Mouse (Mus musculus): ENCODE data around the gene Rasal2.

The Rasal2 gene

DNA sequence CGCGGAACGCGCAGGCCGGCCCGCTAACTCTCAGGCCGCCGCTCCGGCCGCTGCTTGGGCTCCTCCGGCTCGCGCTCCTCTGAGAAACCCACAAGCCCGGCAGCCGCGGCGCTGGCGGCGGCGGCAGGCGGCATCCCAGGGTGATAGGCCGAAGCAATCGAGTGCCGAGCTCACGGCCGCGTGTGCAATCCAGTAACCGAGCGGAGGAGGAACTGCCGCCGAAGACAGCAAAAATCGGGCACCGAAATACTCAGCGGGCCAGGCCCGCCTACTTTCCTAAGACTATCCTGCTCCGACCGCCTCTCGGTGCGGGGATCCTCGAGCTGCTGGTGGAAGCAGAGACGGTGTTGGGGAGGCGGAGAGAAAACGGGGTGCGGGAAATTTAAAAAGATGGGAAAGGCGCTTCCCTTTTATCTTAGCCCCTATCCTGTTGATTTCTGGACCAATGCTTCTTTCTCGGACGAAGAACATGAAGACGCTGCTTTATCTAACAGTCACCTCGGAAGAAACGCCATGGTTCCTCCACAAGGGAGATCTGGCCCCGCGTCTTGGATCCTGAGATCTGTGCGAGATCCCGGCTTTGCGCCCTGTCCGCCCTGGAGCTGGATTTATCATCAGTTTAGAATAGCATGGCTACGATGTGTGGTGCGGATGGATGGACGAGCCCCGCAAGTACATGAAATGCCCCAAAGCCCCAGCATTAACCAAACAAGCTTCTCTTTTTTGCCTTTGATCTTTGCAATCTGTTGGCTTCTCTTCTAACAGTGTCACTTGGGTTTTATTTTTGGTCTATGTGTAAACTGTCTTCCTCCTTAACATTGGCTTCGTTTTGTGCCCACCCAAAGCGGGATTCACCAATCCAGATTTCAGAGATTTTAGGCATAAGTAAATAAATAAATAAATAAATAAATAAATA, at the start of gene Rasal2:
TSS of gene Rasal2 (minus strand) at position 142 of the 916 bp plus-strand sequence.
- DNase-seq = peak; percentile 97

DNA sequence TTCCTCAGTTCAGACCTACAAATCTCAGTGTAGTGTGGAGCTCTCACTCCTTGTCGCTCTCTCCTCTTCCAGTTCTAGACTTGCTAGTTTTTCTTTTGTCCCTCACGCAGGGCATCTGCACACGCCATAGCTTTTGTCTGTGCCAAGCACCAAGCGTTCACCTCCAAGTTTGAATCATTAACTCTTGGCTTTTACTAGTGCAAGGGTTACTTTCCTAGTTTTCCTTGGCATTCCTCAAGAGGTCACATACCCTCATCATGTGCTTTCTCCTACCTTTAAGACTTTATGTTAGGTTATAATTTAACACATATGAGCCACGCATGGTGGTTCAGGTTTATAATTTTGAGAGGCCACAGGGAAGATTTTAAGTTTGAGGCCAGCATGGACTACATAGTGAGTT, 48.9 kb upstream of the Rasal2 start:
- peak; percentile 55 for DNase-seq

DNA sequence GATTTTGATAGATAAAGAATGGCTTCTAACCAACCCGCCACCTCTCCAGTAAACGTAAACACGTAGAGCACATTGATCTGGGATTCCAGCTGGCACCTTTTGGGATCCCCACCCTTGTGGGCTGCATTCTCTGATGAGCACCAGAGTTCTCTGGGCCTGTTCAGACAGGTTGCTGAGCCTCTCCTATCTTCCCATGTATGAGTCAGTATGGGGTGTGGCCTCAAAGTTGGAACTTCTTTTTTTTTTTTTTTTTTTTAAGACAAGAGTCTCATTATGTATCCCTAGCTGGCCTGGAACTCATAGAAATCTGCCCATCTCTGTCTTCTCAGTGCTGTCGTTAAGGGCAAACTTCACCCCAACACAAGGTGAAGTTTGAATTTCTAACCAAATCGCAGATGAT, 47.5 kb upstream of the Rasal2 start:
- DNase-seq = no peak

DNA sequence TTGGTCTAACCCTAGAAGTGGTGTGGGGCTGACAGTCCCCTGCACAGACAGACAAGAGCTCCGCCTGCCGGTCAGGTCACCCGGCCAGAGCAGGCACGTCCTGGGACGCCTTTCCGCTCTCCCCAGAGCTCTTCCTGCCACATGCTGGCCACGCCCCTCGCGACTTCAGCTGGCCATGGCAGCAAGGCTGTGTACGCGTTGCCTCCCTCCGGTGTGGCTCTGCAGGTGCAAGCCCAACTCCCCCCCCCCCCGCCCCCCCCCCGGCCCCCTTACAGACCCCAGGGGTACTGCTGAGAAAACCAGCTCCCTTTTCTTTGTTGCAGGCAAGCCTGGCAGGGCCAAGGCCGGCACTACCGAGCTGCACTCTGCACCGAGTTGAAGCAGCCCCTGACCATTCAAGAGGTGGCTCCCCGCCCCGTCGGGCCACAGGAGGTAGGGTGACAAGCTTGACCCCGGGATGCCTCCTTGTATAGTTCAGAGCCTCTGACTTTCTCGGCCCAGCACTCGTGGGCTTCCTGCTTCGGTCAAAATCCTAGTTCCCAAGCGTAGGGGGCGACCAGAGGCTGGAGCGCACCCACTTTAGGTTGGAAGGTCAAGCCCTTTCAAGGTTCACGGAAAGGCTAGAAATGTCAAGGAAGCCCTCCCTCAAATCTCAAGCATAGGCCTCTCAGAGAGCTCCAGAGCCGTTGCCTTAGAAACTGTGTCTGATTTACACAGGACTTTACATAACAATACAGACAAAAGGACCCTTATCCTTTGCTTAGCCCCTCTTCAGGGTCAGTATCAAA, 46.2 kb upstream of the Rasal2 start, which contains the start of gene Cryzl2:
TSS of gene Cryzl2 (plus strand) at position 157 of the 788 bp plus-strand sequence.
- DNase-seq = peak; percentile 86

DNA sequence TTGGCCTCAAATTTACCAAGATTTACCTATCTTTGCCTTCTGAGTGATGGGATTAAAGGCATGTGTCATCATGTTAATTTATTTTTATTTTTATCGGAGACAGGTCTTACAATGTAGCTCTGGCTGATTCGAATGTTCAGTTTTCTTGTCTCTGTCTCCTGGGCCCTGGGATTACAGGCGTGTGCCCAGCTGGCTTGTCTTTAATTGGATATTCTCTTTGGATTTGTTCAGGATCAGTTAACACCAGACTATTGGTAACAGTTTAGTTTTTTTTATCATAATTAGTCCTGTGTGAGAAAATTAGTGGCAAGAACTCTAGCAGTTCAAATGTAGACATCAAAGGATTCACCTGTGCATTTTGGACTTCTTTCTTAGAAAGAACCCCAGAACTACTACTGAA, 45.4 kb upstream of the Rasal2 start:
- peak; percentile 44 for DNase-seq

DNA sequence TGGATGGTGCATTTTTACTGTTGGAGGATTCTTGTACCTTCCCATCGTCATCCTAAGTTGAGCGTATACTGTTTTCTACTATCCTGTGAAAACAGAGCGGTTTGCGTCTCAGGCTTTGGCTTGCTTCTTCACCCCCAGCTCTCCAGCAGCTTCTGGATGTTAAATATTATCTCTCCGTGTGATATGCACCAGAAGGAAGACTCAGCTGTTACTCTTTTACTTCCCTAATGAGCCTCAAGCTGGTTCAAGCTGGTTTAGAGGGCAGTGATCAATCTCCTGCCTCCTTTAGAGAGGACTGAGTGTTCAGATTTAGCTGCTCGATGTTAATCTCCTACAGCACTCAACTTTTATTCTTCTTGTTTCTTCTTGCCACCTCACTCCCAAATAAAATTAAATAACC, 42.5 kb upstream of the Rasal2 start:
- peak; percentile 80 for DNase-seq

DNA sequence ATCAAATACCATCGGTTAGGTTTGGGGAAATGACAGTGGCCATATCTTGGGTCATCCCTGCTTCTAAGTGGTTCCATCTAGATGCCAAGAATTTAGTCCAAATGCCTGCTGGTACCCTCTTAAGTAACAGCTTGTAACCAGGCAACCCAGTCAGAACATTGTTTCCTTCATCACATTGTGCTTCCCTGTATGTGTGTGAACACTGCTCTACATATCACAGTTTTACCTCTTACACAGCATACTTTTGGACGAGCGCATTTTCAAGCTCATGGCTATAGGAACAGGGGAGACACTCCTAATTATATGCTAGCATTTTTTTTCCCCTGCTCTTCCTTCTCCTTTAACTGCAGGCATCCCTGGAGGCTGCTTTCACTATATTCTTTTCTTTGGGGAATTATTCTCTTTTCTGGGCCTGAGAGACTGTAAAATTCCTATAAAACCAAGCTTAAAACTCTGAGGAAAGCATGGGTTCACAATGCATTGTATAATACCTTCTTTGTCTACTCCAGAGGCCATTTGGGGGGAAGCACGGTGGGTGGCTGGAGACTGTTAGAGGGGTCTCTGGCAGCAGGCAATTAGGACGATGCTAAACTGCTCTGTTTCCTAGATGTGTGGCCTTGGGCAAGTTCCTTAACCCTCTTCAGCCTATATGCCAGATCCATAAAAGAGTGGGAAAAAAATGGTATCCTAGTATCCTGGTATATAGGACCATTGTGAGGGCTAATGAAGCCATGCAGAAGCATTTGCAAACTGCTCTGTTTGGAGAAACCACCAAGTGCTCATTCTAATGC, 40.6 kb upstream of the Rasal2 start:
- DNase-seq = no peak

DNA sequence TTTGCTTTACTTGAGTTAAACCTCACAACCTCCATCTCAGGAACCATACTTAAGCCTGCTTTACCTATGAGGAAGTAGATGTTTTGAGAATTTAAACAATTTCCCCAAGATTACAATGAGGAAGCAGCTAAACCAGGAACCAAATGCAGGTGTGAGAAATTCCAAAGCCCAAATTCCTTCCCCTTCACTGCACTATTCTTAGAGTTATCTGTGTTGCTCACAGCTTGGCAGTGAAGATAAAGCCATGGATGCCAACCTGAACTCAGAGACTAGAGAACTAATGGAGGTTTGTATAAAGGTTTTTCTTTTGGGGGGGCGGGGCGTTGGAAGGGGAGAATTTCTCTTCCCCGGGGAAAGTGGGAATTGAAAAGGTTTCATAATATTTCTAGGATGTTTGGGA, 39.9 kb upstream of the Rasal2 start:
- DNase-seq = no peak

DNA sequence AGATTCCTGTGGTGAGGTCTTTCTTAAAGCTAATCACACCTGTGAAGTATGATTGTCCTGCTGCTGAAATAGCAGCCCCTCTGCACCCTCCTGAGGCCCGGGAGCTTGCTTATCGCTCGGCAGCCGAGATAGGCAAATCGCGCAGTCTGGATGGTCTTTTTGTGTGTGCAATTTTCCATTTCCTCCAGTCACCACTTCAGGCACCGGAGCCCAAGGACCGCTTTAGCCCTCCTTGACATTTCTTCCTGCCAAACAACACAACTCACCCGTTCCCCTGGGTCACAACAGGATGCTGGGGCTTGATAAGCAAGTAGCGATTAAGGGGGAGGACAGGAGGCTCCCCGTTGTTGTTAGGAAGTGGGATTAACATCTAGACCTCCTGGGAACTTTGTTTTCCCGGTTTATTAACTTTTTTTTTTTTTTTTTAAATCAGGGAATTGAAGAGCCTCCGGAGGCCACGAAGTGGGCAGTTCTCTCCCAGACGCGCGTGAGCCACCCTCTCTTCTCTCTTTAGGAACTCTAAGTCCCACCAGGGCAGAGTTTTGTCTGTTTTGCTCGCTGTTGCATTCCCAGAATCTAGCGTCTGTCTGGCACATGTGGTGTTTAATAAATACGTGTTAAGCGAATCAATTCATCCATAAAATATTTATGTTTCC, 37.7 kb upstream of the Rasal2 start:
- peak; percentile 75 for DNase-seq

DNA sequence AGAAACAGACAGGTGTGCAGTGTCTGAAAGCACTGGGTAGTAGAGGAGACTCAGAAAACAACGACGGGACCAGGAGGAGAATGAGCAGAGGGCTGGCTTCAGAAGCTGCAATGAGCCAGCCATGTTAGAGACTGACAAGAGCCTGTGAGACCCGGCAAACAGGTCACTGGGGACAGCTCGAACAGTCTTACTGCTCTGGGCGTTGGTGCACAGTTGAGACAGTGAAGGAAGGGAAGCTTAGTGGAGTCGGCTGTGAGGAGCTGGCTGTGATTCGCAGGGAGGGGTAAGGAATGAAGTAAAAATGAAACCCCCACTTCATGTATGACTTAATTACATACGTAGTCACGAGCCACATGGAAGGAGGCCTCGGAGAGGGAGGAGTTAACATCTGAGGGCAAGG, 37.1 kb upstream of the Rasal2 start:
- no peak for DNase-seq

DNA sequence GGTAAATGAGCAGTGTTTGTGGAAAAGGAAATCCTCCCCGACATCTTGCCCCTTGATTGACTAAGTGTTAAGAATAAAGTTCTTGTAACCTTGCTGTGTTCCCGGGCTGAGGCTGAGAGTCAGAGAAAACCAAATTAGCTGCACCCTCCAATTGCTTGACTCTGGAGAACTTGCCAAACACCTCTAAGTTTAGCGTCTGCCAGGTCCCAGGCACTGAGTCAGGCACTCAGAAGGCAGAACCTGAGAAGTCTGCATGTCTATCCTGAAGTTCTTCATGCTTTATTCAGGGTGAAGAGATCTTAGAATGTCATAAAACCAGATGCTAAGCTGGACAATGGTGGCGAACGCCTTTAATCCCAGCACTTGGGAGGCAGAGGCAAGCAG, 36.4 kb upstream of the Rasal2 start:
- peak; percentile 14 for DNase-seq

DNA sequence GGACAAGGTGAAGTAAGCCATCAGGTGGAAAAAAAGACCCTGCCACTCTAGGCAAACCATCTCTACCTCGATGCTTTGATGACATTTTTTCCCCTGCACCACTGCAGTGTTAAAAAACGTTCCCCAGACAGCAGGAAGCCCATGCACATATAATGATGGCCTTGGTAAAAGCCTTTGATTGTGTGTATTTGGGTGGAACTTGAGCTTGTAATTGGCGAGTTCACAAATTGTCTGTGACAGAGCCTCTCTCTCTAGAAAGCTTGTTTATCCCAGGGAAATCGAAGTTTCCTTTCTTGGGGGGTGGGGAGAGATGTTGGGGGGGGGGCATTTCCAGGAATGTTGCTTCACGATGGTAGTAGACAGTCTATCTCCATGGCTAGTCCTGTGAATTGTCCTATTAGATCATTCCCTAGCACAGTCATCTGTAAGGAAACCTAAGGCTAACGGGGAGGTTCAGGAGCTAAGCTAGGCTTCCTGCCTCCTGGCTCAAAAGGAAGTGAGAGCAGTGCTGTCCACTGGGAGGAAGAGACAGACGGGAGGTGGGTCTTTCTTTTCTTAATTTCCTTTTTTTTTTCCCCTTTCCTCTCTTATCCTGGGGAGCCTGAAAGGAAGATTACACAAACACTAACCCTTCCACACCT, 35.9 kb upstream of the Rasal2 start:
- DNase-seq = no peak

DNA sequence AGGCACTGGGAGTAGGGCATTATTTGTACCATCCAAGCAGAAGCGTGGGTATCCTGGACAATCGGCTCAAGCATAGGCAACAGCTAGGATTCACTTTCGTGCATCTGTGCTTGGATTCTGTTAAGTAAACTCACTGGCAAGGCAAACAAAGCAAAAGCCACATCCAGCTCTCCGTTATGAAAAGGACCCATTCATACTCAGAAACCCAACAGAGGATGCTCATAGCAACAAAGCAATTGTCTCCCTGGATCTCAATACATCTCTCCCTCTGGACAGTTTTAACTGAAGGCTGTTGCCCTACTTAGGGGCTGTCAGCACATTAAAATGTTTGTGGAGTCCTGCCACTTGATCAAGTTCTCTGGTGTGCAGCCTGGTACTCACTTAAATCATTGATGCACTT, 34.7 kb upstream of the Rasal2 start:
- no peak for DNase-seq

DNA sequence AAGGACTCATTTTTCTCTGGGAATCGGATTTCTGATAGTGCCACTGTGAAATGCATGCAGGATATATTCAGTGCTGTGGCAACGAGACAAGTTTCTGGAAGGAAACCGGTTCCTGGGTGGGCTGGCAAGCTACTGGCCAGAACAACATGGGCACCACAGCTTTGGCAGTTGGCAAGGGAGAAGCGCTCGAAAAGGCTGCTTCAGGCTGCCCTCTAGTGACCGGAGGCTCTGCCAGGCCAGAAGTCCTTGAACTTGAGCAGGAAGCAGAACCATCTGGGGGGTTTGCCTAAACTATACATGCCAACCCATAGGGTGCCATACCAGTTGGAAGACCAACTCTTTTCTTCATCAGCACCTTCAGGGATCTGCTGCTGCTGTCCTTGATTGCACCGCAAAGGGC, 33.9 kb upstream of the Rasal2 start:
- peak; percentile 72 for DNase-seq

DNA sequence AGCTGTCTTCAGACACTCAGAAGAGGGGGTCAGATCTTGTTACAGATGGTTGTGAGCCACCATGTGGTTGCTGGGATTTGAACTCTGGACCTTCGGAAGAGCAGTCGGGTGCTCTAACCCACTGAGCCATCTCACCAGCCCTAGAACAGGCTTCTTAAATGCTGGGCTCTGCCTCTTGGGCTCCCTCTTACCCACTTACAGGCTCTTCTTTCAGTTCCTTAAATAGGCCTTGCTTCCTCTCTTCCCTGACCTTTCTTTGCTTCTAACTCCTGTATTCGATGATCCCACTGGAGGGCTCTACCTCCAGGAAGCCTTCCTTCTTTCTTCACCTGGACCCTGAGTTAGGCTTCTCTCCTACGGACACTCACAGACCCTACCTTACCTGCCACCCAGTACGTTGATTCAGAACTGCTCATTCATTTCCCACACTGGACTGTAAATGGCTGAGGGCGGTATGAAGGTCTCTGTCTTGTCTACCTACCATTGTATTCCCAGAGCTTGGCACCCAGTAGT, 33.1 kb upstream of the Rasal2 start:
- DNase-seq = no peak

DNA sequence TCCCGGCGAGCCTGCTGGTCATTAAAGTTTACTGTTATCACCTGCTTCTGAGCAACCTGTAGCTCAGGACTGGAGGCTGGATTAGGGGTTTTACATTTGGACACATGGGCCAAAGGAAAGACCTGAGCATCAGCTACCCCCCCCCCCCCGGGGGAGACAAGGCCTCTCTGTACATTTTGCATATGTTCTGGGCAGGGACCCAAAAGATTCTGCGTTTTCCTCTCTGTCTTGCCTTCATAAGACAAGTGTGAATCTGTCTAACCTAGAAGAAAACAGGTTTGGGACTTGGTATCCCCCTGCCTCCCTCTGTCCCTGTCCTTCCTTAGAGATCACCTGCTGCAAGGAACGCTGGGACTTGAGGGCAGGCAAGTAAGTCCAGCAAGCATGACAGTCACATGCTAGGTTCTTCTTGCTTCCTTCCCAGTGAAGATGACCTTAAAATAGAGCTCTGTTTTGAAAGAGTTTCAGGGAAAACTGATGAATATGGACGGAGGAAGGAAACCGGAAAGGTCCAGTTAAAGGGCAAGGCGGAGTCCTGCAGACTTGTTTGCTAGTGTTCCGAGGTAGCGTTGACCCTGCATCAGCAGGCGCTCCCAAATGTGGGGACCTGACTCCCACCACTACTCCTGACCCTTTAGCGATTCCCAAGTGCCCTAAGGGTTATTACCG, 32.4 kb upstream of the Rasal2 start:
- no peak for DNase-seq

DNA sequence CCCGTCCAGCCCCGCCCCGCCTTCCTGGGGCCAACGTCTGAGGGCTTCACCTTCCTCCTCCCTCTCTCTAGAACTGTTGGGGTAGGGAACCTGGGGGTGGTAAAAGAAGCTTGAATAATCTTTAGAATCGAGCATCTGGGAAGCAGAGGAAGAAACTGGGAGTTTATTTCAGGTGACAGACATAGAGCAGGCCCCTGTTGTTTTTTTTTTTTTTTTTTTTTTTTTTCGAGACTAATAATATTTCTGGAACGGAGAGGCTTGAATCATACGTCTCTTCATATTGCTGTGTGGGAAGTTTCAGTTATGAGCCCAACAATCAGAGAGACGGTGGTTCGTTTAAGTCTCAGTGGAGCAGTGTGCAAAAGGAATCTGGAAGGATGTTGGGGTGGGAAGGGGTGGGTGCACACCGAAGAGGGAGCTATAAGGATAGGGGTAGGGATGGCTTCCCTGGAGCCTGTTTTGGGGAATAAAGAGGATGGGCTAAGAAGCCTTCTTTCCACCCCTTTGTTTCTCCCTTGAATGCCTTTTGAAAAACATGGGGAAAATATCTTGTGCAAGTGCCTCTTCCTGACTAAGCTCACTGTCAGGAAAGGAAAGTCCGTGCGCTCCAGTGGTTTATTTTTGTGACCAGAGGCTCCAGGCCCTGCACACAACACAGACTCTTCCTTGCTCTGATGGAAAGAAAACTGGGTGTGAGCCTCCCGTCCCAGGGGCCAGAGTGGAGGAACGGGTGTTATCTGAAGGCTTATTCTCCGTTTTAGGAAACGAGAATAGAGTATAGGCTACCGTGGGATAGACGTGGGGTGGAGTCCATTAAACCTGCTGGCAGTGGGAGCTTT, 31.5 kb upstream of the Rasal2 start:
- no peak for DNase-seq

DNA sequence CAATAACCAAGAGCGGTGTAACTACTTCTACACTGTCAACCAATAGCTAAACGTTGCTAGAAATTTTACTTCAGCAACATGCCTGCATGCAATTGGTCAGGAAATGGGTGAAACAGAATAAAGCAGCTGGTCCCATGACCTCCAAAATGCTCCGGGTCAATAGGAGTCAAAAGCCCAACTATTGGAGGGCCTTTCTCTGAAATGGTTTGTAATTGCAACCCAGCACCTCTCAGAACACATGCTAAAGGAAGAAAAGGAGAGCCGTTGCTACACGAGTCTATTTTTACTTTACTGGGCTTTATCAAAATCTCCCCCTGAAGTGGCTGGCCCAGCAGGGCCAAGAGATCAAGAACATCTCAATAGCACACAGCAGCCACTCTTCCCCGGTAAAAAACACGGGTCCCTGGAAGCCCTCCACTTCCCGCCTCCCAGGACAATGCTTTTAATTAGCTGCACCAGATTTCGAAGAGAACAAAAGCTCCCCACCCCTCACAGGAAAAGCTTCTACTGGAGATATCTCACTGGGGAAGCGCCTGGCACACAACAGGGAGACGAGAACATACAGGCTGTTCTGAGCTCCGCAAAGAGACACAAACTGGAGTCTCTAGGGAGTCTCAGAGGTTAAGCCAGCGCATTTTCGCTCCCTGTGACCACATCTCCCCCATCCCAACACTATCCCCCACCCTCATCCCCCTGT, 30.8 kb upstream of the Rasal2 start:
- peak; percentile 27 for DNase-seq

DNA sequence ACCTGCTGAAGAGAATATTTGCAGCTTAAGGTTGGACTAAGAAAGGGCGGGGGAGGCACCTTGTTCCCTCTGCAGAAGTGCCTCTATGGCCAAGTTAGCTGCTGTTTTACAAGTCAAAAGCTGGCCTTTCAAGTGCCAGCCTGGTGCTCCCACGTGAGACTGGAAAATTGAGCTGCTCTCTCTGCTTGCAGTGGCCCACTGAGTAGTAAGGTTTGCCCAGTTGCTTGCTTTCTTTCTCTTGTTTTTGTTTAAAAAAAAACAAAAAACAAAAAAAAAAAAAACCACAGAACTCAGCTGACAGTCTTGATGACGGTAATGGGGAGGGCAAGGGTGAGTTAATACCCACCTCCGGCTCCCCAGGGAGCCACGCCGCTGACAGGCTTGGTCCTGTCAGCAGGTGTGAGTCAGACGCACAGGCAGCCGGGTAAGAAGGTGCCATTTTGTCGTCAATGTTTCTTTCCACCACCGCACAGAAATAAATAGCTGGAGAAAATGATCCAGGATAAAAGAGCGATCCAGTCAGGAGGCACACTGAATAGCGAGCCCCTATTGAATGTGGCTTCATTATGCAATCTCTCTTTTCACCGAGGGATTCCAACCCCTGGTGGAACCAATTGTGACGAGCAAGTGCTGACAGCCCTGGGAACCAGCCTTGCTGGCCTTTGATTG, 27.7 kb upstream of the Rasal2 start:
- DNase-seq = no peak
